Mouse (Mus musculus) 3T3-L1 (cell line): Measurements from ENCODE around the gene Il12rb1.

ENCODE experiments used
- DNase-seq: peaks from one replicate; pipeline ENCODE4 v3.0.0-alpha.2; 2015; ENCODE audit warnings: low read depth, low spot score

Gene Il12rb1

GRCm38 (mm10) chr8:70808239-70808638, at the start of gene Il12rb1:
Gene Il12rb1, plus strand, starts transcription at chr8:70808449.
- no peak for DNase-seq

- DNase-seq, result peak; percentile 70
These were observed 49.4 kb upstream of the Il12rb1 start for GRCm38 (mm10) chr8:70758616-70759561.

- DNase-seq, result no peak
These were observed 47.9 kb upstream of the Il12rb1 start for GRCm38 (mm10) chr8:70760350-70760749.

GRCm38 (mm10) chr8:70760775-70761406, 47.4 kb upstream of the Il12rb1 start, which contains the start of gene Mpv17l2:
Gene Mpv17l2, minus strand, starts transcription at chr8:70760946.
- DNase-seq, result peak; percentile 100

- DNase-seq, result no peak
These were observed 46.1 kb upstream of the Il12rb1 start for GRCm38 (mm10) chr8:70762118-70762517.

GRCm38 (mm10) chr8:70763354-70763753, 44.9 kb upstream of the Il12rb1 start:
- DNase-seq, result peak; percentile 83

- DNase-seq, result no peak
These were observed 44.2 kb upstream of the Il12rb1 start for GRCm38 (mm10) chr8:70764026-70764425.

- DNase-seq, result no peak
These were observed 43.6 kb upstream of the Il12rb1 start for GRCm38 (mm10) chr8:70764676-70765075.

GRCm38 (mm10) chr8:70765329-70765728, 42.9 kb upstream of the Il12rb1 start:
- DNase-seq, result no peak

GRCm38 (mm10) chr8:70765838-70766570, 42.2 kb upstream of the Il12rb1 start:
- DNase-seq, result peak; percentile 71

GRCm38 (mm10) chr8:70766571-70767440, 41.4 kb upstream of the Il12rb1 start:
- peak; percentile 95 for DNase-seq

GRCm38 (mm10) chr8:70767503-70767902, 40.7 kb upstream of the Il12rb1 start:
- DNase-seq, result no peak

GRCm38 (mm10) chr8:70768231-70768776, 39.9 kb upstream of the Il12rb1 start:
- DNase-seq, result no peak

GRCm38 (mm10) chr8:70768956-70769355, 39.3 kb upstream of the Il12rb1 start:
- no peak for DNase-seq

- peak; percentile 98 for DNase-seq
These were observed 38.9 kb upstream of the Il12rb1 start for GRCm38 (mm10) chr8:70769359-70769758.

GRCm38 (mm10) chr8:70769858-70770257, 38.4 kb upstream of the Il12rb1 start:
- no peak for DNase-seq

- DNase-seq, result no peak
These were observed 37.5 kb upstream of the Il12rb1 start for GRCm38 (mm10) chr8:70770748-70771147.

GRCm38 (mm10) chr8:70771217-70771616, 37.0 kb upstream of the Il12rb1 start:
- DNase-seq, result no peak

GRCm38 (mm10) chr8:70772075-70772474, 36.2 kb upstream of the Il12rb1 start:
- DNase-seq, result no peak

- DNase-seq, result peak; percentile 82
These were observed 35.4 kb upstream of the Il12rb1 start for GRCm38 (mm10) chr8:70772890-70773289.

- no peak for DNase-seq
These were observed 34.8 kb upstream of the Il12rb1 start for GRCm38 (mm10) chr8:70773410-70773809.
